33 mouse cellular contexts compared by ENCODE assay signal in the genomic region with DNA sequence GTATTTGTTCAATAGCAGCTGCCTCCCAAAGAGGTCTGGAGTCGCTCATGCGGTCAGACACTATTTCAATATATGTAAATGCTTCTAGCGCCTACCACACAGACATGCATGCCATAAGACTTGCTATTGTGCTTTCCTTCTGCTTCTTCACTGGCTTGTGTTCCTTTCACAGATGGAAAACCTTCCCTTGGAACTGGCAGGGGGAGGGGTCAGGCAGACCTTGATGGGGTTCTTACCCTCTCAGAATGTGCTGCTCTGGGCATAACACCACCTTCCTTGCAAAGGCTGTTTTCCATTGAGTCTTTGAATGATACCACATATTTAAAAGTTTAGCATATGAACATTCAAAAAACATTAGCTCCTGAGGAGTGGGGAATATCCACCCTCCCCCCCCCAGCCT. TPM values are rescaled to one million over a fixed set of nuclear protein-coding genes. Genes with fewer than 3 reads are reported as not detected.
"Had no signal": no experiment of that assay in that cellular context is flagged by ENCODE, and none has a peak within 500 bp of the region (broad histone marks: within the 10 kb centered on the region; RNA-seq: fewer than 3 reads in every experiment).

No protein-coding gene starts in this region.

- H3K4me1 ChIP-seq: heart, embryonic 13.5 days; heart, embryonic 15.5 days; hindbrain, embryonic 13.5 days; hindbrain, embryonic 15.5 days; limb, embryonic 12.5 days; liver, embryonic 13.5 days; liver, embryonic 15.5 days had no signal

- H3K4me3 ChIP-seq: gastrocnemius, adult 2 months; heart, adult 2 months; heart, embryonic 13.5 days; heart, embryonic 15.5 days; hindbrain, embryonic 13.5 days; hindbrain, embryonic 15.5 days; intestine, embryonic 15.5 days; layer of hippocampus, adult 2 months; left cerebral cortex, adult 2 months; limb, embryonic 10.5 days; limb, embryonic 12.5 days; liver, embryonic 13.5 days; liver, embryonic 15.5 days had no signal

- H3K27ac ChIP-seq: gastrocnemius, adult 2 months; heart, adult 2 months; heart, embryonic 13.5 days; heart, embryonic 15.5 days; hindbrain, embryonic 13.5 days; hindbrain, embryonic 15.5 days; intestine, embryonic 15.5 days; layer of hippocampus, adult 2 months; left cerebral cortex, adult 2 months; limb, embryonic 10.5 days; limb, embryonic 12.5 days; liver, embryonic 13.5 days; liver, embryonic 15.5 days had no signal

- DNase-seq: gastrocnemius, adult 2 months; gastrocnemius, postnatal 10 days; gastrocnemius, postnatal 25 days; heart, adult 2 months; heart, postnatal 4 days; kidney, adult 18-20 months; kidney, adult 8-10 months; kidney, postnatal 10 days; kidney, postnatal 25 days; kidney, postnatal 4 days; liver; liver, embryonic 13.5 days; liver, postnatal 0 days had no signal

- ATAC-seq: inflammation-experienced regulatory T-cells, adult 6 months; intestine, embryonic 15.5 days; intestine, postnatal 0 days; liver, postnatal 0 days had no signal

- H3K4me2 ChIP-seq: heart, embryonic 11.5 days; heart, embryonic 13.5 days; heart, embryonic 15.5 days; hindbrain, embryonic 13.5 days; hindbrain, embryonic 15.5 days; intestine, embryonic 15.5 days; limb, embryonic 12.5 days; liver, embryonic 11.5 days; liver, embryonic 13.5 days; liver, embryonic 15.5 days had no signal

- H3K36me3 ChIP-seq: heart, embryonic 13.5 days; heart, embryonic 15.5 days; hindbrain, embryonic 13.5 days; hindbrain, embryonic 15.5 days; intestine, embryonic 15.5 days; limb, embryonic 10.5 days; limb, embryonic 12.5 days; liver, embryonic 13.5 days; liver, embryonic 15.5 days had no signal

- H3K9ac ChIP-seq: heart, embryonic 13.5 days; heart, embryonic 15.5 days; hindbrain, embryonic 13.5 days; hindbrain, embryonic 15.5 days; intestine, embryonic 15.5 days; limb, embryonic 12.5 days; liver, embryonic 13.5 days; liver, embryonic 15.5 days; liver, postnatal 0 days had no signal

- H3K27me3 ChIP-seq: heart, embryonic 13.5 days; heart, embryonic 15.5 days; hindbrain, embryonic 13.5 days; hindbrain, embryonic 15.5 days; intestine, embryonic 15.5 days; liver, embryonic 13.5 days; liver, embryonic 15.5 days had no signal

- H3K9me3 ChIP-seq: heart, embryonic 13.5 days; heart, embryonic 15.5 days; hindbrain, embryonic 13.5 days; hindbrain, embryonic 15.5 days; intestine, embryonic 15.5 days; limb, embryonic 10.5 days; limb, embryonic 12.5 days; liver, embryonic 13.5 days; liver, embryonic 15.5 days had no signal

RNA-seq across cellular contexts. Expression of gene Ube2u, which starts 56.3 kb away (rescaled TPM):
- total RNA-seq: gastrocnemius, adult 2 months; gastrocnemius, postnatal 10 days; gastrocnemius, postnatal 25 days; gastrocnemius, postnatal 4 days; granulocyte monocyte progenitor cell, adult 5-6 weeks; heart, adult 2 months; heart, postnatal 25 days; layer of hippocampus, adult 2 months; layer of hippocampus, postnatal 25 days; left cerebral cortex, adult 2 months; left cerebral cortex, postnatal 14 days; left cerebral cortex, postnatal 36 days had no signal
- polyA plus RNA-seq: heart, adult 2 months; inflammation-experienced regulatory T-cells, adult 6 months had no signal
